Mouse (Mus musculus) embryo, embryonic 10.5 days (tissue): ENCODE data around the gene Cyp3a13.
"Not testable (repeated sequence)": the region's sequence is repeated elsewhere in the genome, so short reads cannot be mapped to it uniquely, and the experiment has no call there.

ENCODE experiments used
- DNase-seq: peaks from one replicate; pipeline ENCODE4 v3.0.0-alpha.2; 2015; ENCODE audit warnings: low spot score

The Cyp3a13 gene

DNA sequence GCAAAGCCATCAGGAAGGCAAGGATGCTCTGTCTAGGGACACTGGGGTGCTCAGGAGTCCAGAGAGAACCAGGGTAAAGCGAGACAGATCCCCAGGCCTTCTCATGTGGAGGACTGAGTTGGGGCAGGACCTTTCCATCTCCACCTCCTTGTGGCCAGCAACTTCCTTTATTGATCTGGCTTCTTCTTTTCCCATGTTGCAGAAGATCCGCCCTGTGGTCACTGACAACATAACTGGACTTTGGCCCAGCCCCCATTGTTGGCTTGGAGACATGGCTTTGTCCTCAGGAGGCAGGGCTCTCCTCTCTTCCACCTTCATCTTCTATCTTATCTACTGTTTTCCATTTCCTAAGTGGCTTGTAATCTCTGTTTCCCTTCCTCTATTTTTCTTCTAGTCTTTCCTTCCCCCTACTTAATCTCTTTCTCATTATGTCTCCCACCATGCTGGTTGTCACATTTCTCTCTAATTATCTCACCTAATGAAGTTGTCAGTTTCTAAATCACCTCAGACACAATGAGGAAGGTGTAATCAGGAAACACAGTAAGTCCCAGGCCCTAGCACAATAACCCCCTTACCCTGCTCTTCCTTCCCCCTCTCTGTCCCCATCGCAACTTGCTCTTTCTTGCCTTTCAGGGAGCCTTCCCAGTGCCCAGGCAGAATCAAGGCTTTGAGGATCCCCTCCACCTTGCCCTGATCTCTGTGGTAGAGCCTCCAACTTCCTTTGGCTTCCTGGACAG, 49.6 kb downstream of the Cyp3a13 start, which contains the start of gene Pilrb2:
Gene Pilrb2, minus strand, starts transcription at position 172 of the 737 bp plus-strand sequence.
- DNase-seq = not testable (repeated sequence)

DNA sequence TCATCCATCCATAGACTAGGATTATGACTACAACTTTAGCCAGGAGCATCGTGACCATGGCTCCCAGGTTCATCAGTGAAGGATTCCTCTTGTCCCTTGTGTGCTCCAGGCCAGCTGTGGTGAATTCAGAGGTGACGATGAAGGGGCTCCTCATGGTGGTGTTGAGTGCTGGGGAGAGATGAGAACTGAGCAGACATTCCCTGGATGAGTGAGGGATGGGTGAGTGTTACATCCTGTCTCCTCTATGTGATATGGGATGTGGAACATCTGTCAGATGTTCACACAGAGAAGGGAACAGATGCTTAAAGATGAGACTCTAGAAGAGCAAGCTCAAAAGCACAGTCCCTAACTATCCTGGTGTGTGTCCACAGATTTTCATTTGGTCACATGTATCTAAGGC, 52.8 kb downstream of the Cyp3a13 start:
- DNase-seq = not testable (repeated sequence)

DNA sequence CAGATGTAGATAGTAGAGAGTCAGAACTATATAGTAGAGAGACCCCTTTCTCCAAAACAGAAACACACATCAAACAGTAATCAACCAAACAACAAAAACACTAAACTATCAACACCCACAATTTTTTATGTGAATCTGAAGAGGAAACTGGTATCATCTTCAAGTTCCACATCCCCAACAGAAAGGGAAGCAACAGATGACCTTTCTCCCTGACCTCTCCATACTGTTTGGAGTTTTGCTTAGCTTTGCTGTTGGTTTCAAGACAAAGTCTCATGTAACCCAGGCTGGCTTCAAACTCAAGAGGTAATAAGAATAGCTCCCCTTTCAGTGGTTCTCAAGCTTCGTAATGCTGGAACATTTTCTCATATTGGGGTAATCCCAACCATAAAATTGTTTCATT, 57.4 kb downstream of the Cyp3a13 start:
- DNase-seq = not testable (repeated sequence)

DNA sequence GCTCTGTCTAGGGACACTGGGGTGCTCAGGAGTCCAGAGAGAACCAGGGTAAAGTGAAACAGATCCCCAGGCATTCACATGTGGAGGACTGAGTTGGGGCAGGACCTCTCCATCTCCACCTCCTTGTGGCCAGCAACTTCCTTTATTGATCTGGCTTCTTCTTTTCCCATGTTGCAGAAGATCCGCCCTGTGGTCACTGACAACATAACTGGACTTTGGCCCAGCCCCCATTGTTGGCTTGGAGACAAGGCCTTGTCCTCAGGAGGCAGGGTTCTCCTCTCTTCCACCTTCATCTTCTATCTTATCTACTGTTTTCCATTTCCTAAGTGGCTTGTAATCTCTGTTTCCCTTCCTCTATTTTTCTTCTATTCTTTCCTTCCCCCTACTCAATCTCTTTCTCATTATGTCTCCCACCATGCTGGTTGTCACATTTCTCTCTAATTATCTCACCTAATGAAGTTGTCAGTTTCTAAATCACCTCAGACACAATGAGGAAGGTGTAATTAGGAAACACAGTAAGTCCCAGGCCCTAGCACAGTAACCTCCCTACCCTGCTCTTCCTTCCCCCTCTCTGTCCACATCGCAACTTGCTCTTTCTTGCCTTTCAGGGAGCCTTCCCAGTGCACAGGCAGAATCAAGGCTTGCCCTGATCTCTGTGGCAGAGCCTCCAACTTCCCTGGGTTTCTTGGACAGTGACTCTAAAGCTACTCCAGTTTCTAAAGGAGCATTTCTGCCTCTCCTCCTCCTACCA, 63.3 kb downstream of the Cyp3a13 start, which contains the start of gene Pilrb1:
Gene Pilrb1, minus strand, starts transcription at position 147 of the 751 bp plus-strand sequence.
- DNase-seq = not testable (repeated sequence)

DNA sequence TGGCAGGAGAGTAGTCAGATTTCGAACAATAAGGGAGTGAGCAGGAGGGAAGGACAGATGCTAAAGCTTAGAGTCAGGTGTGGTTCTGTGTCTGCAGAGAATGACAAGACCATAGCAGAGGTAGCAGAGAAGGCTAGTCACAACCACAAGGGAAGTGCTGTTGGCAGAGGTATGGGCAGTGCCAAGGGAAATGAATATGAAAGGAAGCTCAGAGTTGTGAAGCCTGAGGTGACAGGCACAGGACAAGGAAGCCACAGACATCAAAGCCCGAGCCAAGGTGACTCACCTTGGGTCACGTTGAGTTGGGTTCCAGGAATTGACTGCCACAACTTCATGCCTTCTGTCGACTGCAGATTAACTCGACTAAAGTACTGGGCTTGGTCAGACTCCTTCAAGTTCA, 64.5 kb downstream of the Cyp3a13 start:
- DNase-seq = not testable (repeated sequence)

DNA sequence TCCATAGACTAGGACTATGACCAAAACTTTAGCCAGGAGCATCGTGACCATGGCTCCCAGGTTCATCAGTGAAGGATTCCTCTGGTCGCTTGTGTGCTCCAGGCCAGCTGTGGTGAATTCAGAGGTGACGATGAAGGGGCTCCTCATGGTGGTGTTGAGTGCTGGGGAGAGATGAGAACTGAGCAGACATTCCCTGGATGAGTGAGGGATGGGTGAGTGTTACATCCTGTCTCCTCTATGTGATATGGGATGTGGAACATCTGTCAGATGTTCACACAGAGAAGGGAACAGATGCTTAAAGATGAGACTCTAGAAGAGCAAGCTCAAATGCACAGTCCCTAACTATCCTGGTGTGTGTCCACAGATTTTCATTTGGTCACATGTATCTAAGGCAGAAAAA, 66.5 kb downstream of the Cyp3a13 start:
- DNase-seq = not testable (repeated sequence)

DNA sequence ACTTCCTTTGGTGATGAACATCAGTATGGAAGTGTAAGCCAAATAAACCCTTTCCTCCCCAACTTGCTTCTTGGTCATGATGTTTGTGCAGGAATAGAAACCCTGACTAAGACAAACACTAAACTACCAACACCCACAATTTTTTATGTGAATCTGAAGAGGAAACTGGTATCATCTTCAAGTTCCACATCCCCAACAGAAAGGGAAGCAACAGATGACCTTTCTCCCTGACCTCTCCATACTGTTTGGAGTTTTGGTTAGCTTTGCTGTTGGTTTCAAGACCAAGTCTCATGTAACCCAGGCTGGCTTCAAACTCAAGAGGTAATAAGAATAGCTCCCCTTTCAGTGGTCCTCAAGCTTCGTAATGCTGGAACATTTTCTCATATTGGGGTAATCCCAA, 71.1 kb downstream of the Cyp3a13 start:
- DNase-seq = not testable (repeated sequence)
